Mouse (Mus musculus) heart, adult 2 months (tissue): ENCODE measurements around the gene Amigo3.

Source experiments
- CTCF ChIP-seq: fragments of 200-600 bp; IDR thresholded peaks from 2 replicates; pipeline ENCODE4 v1.8.1; 2022; ENCODE audit warnings: antibody characterized with exemption, mild to moderate bottlenecking, moderate library complexity
- POLR2A ChIP-seq: fragments of 200-500 bp; IDR thresholded peaks from 2 replicates; pipeline ENCODE4 v1.6.1; 2011; ENCODE audit warnings: mild to moderate bottlenecking, low read depth, low read length, control low read depth; ENCODE audit not compliant: insufficient read depth

GRCm38 (mm10) chr9:108035331-108036156 lies 17.4 kb upstream of the Amigo3 start:
- TF ChIP-seq POLR2A (no peak), CTCF (no peak)
